Mouse (Mus musculus): ENCODE results near the gene Capn11. TPM values are rescaled to one million over a fixed set of nuclear protein-coding genes. Genes with fewer than 3 reads are reported as not detected.

Gene Capn11
- total and polyA plus RNA-seq, 2 experiments from 2014 or later: 1.3 to 1.5 TPM

GRCm38 (mm10) chr17:45644185-45644584 lies 14.9 kb downstream of the Capn11 start:
- no peaks in the 10 kb centered on the region for H3K9me3 ChIP-seq (ENCODE audit: low read length)
- H3K4me2 ChIP-seq (ENCODE audit: low read depth): no peak overlapping the region
- no peak for DNase-seq
- no peak for ATAC-seq
- 91% methylated on average over 4 of the region's 4 CpGs for WGBS
- no peaks in the 10 kb centered on the region for H3K4me1 ChIP-seq (ENCODE audit: insufficient read depth)
- H3K27me3 ChIP-seq (ENCODE audit: insufficient read depth, low read length): no peaks in the 10 kb centered on the region
- no peak overlapping the region for H3K4me3 ChIP-seq (ENCODE audit: low read depth, low read length)
- 0 out of 2 replicates have a peak, but pooled peaks have one; percentile 30 for TF ChIP-seq CTCF (IDR thresholded peaks at IDR 0.05; ENCODE audit: low read depth)
- no peak overlapping the region for H3K27ac ChIP-seq (ENCODE audit: low read depth, low read length)
- no peaks in the 10 kb centered on the region for H3K36me3 ChIP-seq (ENCODE audit: insufficient read depth)
- no peak overlapping the region for H3K9ac ChIP-seq

GRCm38 (mm10) chr17:45642701-45643100 lies 16.4 kb downstream of the Capn11 start:
- Histone ChIP-seq H3K27ac (ENCODE audit: low read depth, low read length) (no peak overlapping the region), H3K4me2 (ENCODE audit: low read depth) (no peak overlapping the region), H3K4me1 (ENCODE audit: insufficient read depth) (no peaks in the 10 kb centered on the region), H3K36me3 (ENCODE audit: insufficient read depth) (no peaks in the 10 kb centered on the region), H3K27me3 (ENCODE audit: insufficient read depth, low read length) (no peaks in the 10 kb centered on the region), H3K4me3 (ENCODE audit: low read depth, low read length) (no peak overlapping the region), H3K9ac (no peak overlapping the region), H3K9me3 (ENCODE audit: low read length) (no peaks in the 10 kb centered on the region)
- peak; percentile 84 for TF ChIP-seq CTCF (IDR thresholded peaks at IDR 0.05; ENCODE audit: low read depth)
- ATAC-seq (peak; percentile 54; the same call in 1 of the 2 replicates), DNase-seq (peak; percentile 72)
- WGBS: 16% methylated on average over 12 of the region's 12 CpGs

- no peak for TF ChIP-seq CTCF (IDR thresholded peaks at IDR 0.05; ENCODE audit: low read depth)
- ATAC-seq (no peak), DNase-seq (no peak)
- Histone ChIP-seq H3K4me1 (ENCODE audit: insufficient read depth) (no peaks in the 10 kb centered on the region), H3K27ac (ENCODE audit: low read depth, low read length) (no peak overlapping the region), H3K4me2 (ENCODE audit: low read depth) (no peak overlapping the region), H3K9ac (no peak overlapping the region), H3K36me3 (ENCODE audit: insufficient read depth) (no peaks in the 10 kb centered on the region), H3K27me3 (ENCODE audit: insufficient read depth, low read length) (no peaks in the 10 kb centered on the region), H3K4me3 (ENCODE audit: low read depth, low read length) (no peak overlapping the region), H3K9me3 (ENCODE audit: low read length) (no peaks in the 10 kb centered on the region)
- WGBS: 94% methylated on average over 8 of the region's 8 CpGs
Observed at GRCm38 (mm10) chr17:45641981-45642380, 17.1 kb downstream of the Capn11 start.

- no peak overlapping the region for H3K4me2 ChIP-seq (ENCODE audit: low read depth)
- no peak overlapping the region for H3K4me3 ChIP-seq (ENCODE audit: low read depth, low read length)
- DNase-seq: no peak
- H3K27me3 ChIP-seq (ENCODE audit: insufficient read depth, low read length): no peaks in the 10 kb centered on the region
- H3K9me3 ChIP-seq (ENCODE audit: low read length): no peaks in the 10 kb centered on the region
- H3K9ac ChIP-seq: no peak overlapping the region
- 76% methylated on average over 16 of the region's 16 CpGs for WGBS
- TF ChIP-seq CTCF (IDR thresholded peaks at IDR 0.05; ENCODE audit: low read depth): no peak
- H3K36me3 ChIP-seq (ENCODE audit: insufficient read depth): no peaks in the 10 kb centered on the region
- no peaks in the 10 kb centered on the region for H3K4me1 ChIP-seq (ENCODE audit: insufficient read depth)
- ATAC-seq: no peak
- no peak overlapping the region for H3K27ac ChIP-seq (ENCODE audit: low read depth, low read length)
Observed at GRCm38 (mm10) chr17:45638596-45639295, 20.4 kb downstream of the Capn11 start.

GRCm38 (mm10) chr17:45634033-45634432 lies 25.1 kb downstream of the Capn11 start:
- Histone ChIP-seq H3K4me1 (ENCODE audit: insufficient read depth) (peaks cover 10% of the 10 kb centered on the region; the same call in 1 of the 2 replicates), H3K9ac (no peak overlapping the region), H3K9me3 (ENCODE audit: low read length) (no peaks in the 10 kb centered on the region), H3K4me3 (ENCODE audit: low read depth, low read length) (no peak overlapping the region), H3K4me2 (ENCODE audit: low read depth) (no peak overlapping the region), H3K36me3 (ENCODE audit: insufficient read depth) (no peaks in the 10 kb centered on the region), H3K27ac (ENCODE audit: low read depth, low read length) (no peak overlapping the region), H3K27me3 (ENCODE audit: insufficient read depth, low read length) (no peaks in the 10 kb centered on the region)
- DNase-seq (no peak), ATAC-seq (no peak)
- WGBS: 88% methylated on average over 5 of the region's 5 CpGs
- no peak for TF ChIP-seq CTCF (IDR thresholded peaks at IDR 0.05; ENCODE audit: low read depth)

- H3K9me3 ChIP-seq (ENCODE audit: low read length): no peaks in the 10 kb centered on the region
- DNase-seq: no peak
- H3K27ac ChIP-seq (ENCODE audit: low read depth, low read length): no peak overlapping the region
- no peak overlapping the region for H3K4me3 ChIP-seq (ENCODE audit: low read depth, low read length)
- no peak overlapping the region for H3K9ac ChIP-seq
- H3K4me2 ChIP-seq (ENCODE audit: low read depth): no peak overlapping the region
- no peak for ATAC-seq
- no peaks in the 10 kb centered on the region for H3K36me3 ChIP-seq (ENCODE audit: insufficient read depth)
- TF ChIP-seq CTCF (IDR thresholded peaks at IDR 0.05; ENCODE audit: low read depth): no peak
- 83% methylated on average over 6 of the region's 6 CpGs for WGBS
- peaks cover 6% of the 10 kb centered on the region; the same call in 1 of the 2 replicates for H3K27me3 ChIP-seq (ENCODE audit: insufficient read depth, low read length)
- H3K4me1 ChIP-seq (ENCODE audit: insufficient read depth): peaks cover 10% of the 10 kb centered on the region; the same call in 1 of the 2 replicates
Observed at GRCm38 (mm10) chr17:45631940-45632339, 27.2 kb downstream of the Capn11 start.

- Histone ChIP-seq H3K36me3 (ENCODE audit: insufficient read depth) (no peaks in the 10 kb centered on the region), H3K4me2 (ENCODE audit: low read depth) (peak overlapping the region; percentile 74), H3K9ac (0 out of 2 replicates have a peak overlapping the region, but pooled peaks have one; percentile 58), H3K27ac (ENCODE audit: low read depth, low read length) (no peak overlapping the region), H3K4me3 (ENCODE audit: low read depth, low read length) (peak overlapping the region; percentile 48; the same call in 1 of the 2 replicates), H3K4me1 (ENCODE audit: insufficient read depth) (peaks cover 14% of the 10 kb centered on the region; the same call in 1 of the 2 replicates), H3K27me3 (ENCODE audit: insufficient read depth, low read length) (peaks cover 6% of the 10 kb centered on the region; the same call in 1 of the 2 replicates), H3K9me3 (ENCODE audit: low read length) (no peaks in the 10 kb centered on the region)
- TF ChIP-seq CTCF (IDR thresholded peaks at IDR 0.05; ENCODE audit: low read depth): no peak
- ATAC-seq: no peak
- no peak for DNase-seq
- WGBS: 65% methylated on average over 3 of the region's 3 CpGs
Observed at GRCm38 (mm10) chr17:45630992-45631391, 28.1 kb downstream of the Capn11 start.

Data from forebrain, postnatal 0 days (tissue).